Comparison of ENCODE assay signal across 8 mouse cellular contexts in genomic region chr10:127668093-127669050, GRCm38 (mm10). TPM values are rescaled to one million over a fixed set of nuclear protein-coding genes. Genes with fewer than 3 reads are reported as not detected.
DNase-seq lines count a peak whose midpoint lies in the region; ATAC-seq and TF ChIP-seq lines count a peak whose summit lies in the region.

TSS of gene Nab2 (minus strand) at chr10:127668568.

- no peak for TF ChIP-seq EP300 in liver, embryonic 14.5 days (IDR thresholded peaks at IDR 0.05; ENCODE audit: low read depth)

- peaks cover 21% of the 10 kb centered on the region for H3K4me1 ChIP-seq in embryonic facial prominence, embryonic 14.5 days (ENCODE audit: control insufficient read depth, insufficient read depth, low read length)
- H3K4me1 ChIP-seq in heart, embryonic 12.5 days (replicated peaks), result peaks cover 45% of the 10 kb centered on the region
- peaks cover 43% of the 10 kb centered on the region for H3K4me1 ChIP-seq in kidney, embryonic 16.5 days (ENCODE audit: insufficient read depth, low read length)
- 0 out of 4 replicates have a peak, but pooled peaks cover 0 to 4% of the 10 kb centered on the region in 2 experiments for H3K4me1 ChIP-seq in liver, embryonic 14.5 days (replicated peaks; ENCODE audit: control insufficient read depth in 2 of 2, insufficient read depth in 2 of 2, low read length in 1 of 2)

- WGBS in embryonic facial prominence, embryonic 14.5 days, result under 1% methylated on average over 38 of the region's 40 CpGs
- WGBS in heart, embryonic 12.5 days, result 2% methylated on average over 40 of the region's 40 CpGs
- WGBS in kidney, embryonic 16.5 days, result 1% methylated on average over 40 of the region's 40 CpGs
- WGBS in liver, embryonic 14.5 days (ENCODE audit: insufficient replicate concordance), result 3% methylated on average over 40 of the region's 40 CpGs

- no peaks in the 10 kb centered on the region for H3K27me3 ChIP-seq in embryonic facial prominence, embryonic 14.5 days (replicated peaks; ENCODE audit: control insufficient read depth, insufficient read depth, low read length)
- peaks cover 11% of the 10 kb centered on the region for H3K27me3 ChIP-seq in heart, embryonic 12.5 days (replicated peaks)
- no peaks in the 10 kb centered on the region for H3K27me3 ChIP-seq in kidney, embryonic 16.5 days (ENCODE audit: insufficient read depth, low read length)
- H3K27me3 ChIP-seq in liver, embryonic 14.5 days (ENCODE audit: control insufficient read depth, insufficient read depth, low read length), result peaks cover 50% of the 10 kb centered on the region

- H3K27ac ChIP-seq in embryonic facial prominence, embryonic 14.5 days (replicated peaks; ENCODE audit: low read depth, low read length), result peak within 1 kb of the TSS; percentile 99
- peak within 1 kb of the TSS; percentile 94 for H3K27ac ChIP-seq in heart, embryonic 12.5 days (ENCODE audit: poor library complexity, severe bottlenecking)
- peak within 1 kb of the TSS; percentile 98 for H3K27ac ChIP-seq in kidney, embryonic 16.5 days (ENCODE audit: low read length)
- no peak within 1 kb of the TSS for H3K27ac ChIP-seq in liver, embryonic 14.5 days

- peak; percentile 92 for DNase-seq in 416B (ENCODE audit: low read depth)
- peak; percentile 73 to 81 for DNase-seq in adrenal gland, adult 18-20 months (ENCODE audit: low spot score in 2 of 2)
- DNase-seq in embryonic facial prominence, embryonic 14.5 days (ENCODE audit: low spot score), result peak; percentile 92
- no peak for DNase-seq in liver, embryonic 14.5 days (ENCODE audit: low read depth in 3 of 3, low spot score in 3 of 3)
- DNase-seq in neural tube, embryonic 10.5 days (ENCODE audit: extremely low spot score, low spot score), result peak; percentile 66
- peak; percentile 81 for DNase-seq in telencephalon, adult 2 months (ENCODE audit: low read depth, low spot score)

- no peaks in the 10 kb centered on the region for H3K9me3 ChIP-seq in embryonic facial prominence, embryonic 14.5 days (ENCODE audit: control insufficient read depth, low read length)
- H3K9me3 ChIP-seq in heart, embryonic 12.5 days (replicated peaks), result no peaks in the 10 kb centered on the region
- no peaks in the 10 kb centered on the region for H3K9me3 ChIP-seq in kidney, embryonic 16.5 days (ENCODE audit: low read length)
- no peaks in the 10 kb centered on the region for H3K9me3 ChIP-seq in liver, embryonic 14.5 days (ENCODE audit: control insufficient read depth, low read length)

- ATAC-seq in embryonic facial prominence, embryonic 14.5 days (ENCODE audit: low read depth), result peak; percentile 51
- ATAC-seq in heart, embryonic 12.5 days (ENCODE audit: insufficient number of reproducible peaks, low FRiP score), result peak; percentile 64
- peak; percentile 49 for ATAC-seq in kidney, embryonic 16.5 days (ENCODE audit: low FRiP score, low TSS enrichment)
- ATAC-seq in liver, embryonic 14.5 days (ENCODE audit: insufficient read depth), result peak; percentile 9; the same call in 1 of the 2 replicates

- TF ChIP-seq CTCF in liver, embryonic 14.5 days (IDR thresholded peaks at IDR 0.05; ENCODE audit: low read depth), result no peak

- peaks cover 17% of the 10 kb centered on the region for H3K36me3 ChIP-seq in embryonic facial prominence, embryonic 14.5 days (ENCODE audit: control insufficient read depth, insufficient read depth, low read length)
- H3K36me3 ChIP-seq in heart, embryonic 12.5 days, result peaks cover 16% of the 10 kb centered on the region
- H3K36me3 ChIP-seq in kidney, embryonic 16.5 days (ENCODE audit: insufficient read depth, low read length), result peaks cover 4% of the 10 kb centered on the region; the same call in 1 of the 2 replicates
- no peaks in the 10 kb centered on the region for H3K36me3 ChIP-seq in liver, embryonic 14.5 days (replicated peaks; ENCODE audit: control insufficient read depth, insufficient read depth, low read depth)

- H3K4me3 ChIP-seq in embryonic facial prominence, embryonic 14.5 days (ENCODE audit: low read depth, low read length), result peak within 1 kb of the TSS; percentile 85
- peak within 1 kb of the TSS; percentile 66 for H3K4me3 ChIP-seq in heart, embryonic 12.5 days
- peak within 1 kb of the TSS; percentile 62 for H3K4me3 ChIP-seq in kidney, embryonic 16.5 days (ENCODE audit: low read length)
- peak within 1 kb of the TSS; percentile 34 to 54 for H3K4me3 ChIP-seq in liver, embryonic 14.5 days (ENCODE audit: insufficient read depth in 1 of 2, low read depth in 2 of 2, low read length in 2 of 2)

- peak within 1 kb of the TSS; percentile 73 for H3K4me2 ChIP-seq in embryonic facial prominence, embryonic 14.5 days (ENCODE audit: low read depth, low read length)
- H3K4me2 ChIP-seq in heart, embryonic 12.5 days, result peak within 1 kb of the TSS; percentile 87
- peak within 1 kb of the TSS; percentile 80 for H3K4me2 ChIP-seq in kidney, embryonic 16.5 days (replicated peaks; ENCODE audit: low read depth, low read length)
- H3K4me2 ChIP-seq in liver, embryonic 14.5 days (ENCODE audit: low read depth), result peak within 1 kb of the TSS; percentile 65

- peak within 1 kb of the TSS; percentile 86 for H3K9ac ChIP-seq in embryonic facial prominence, embryonic 14.5 days (ENCODE audit: low read depth, low read length)
- peak within 1 kb of the TSS; percentile 84 for H3K9ac ChIP-seq in heart, embryonic 12.5 days
- peak within 1 kb of the TSS; percentile 75 for H3K9ac ChIP-seq in kidney, embryonic 16.5 days (replicated peaks; ENCODE audit: low read length)
- H3K9ac ChIP-seq in liver, embryonic 14.5 days (replicated peaks), result peak within 1 kb of the TSS; percentile 4; the same call in 1 of the 2 replicates

RNA-seq across cellular contexts. Expression of gene Nab2, which starts in this region (rescaled TPM):
- 10 to 100 TPM; 23.4 to 38.0 TPM for total RNA-seq in adrenal gland, adult 18-20 months (2021)
- polyA plus RNA-seq in embryonic facial prominence, embryonic 14.5 days (2014; fragmentation: Nextera tagmentation; extraction: Ambion mirVana), result 15.2 and 16.1 TPM in 2 replicates
- 13.4 and 13.7 TPM in 2 replicates for polyA plus RNA-seq in heart, embryonic 12.5 days (2016; fragmentation: Nextera tagmentation; extraction: Ambion mirVana)
- 28.8 and 32.1 TPM in 2 replicates for polyA plus RNA-seq in kidney, embryonic 16.5 days (2015; fragmentation: Nextera tagmentation; extraction: Ambion mirVana)
- 4.0 and 4.1 TPM in 2 replicates for polyA plus RNA-seq in liver, embryonic 14.5 days (2012; rRNA removed)
- polyA plus RNA-seq in liver, embryonic 14.5 days (2014; fragmentation: Nextera tagmentation; extraction: Ambion mirVana), result 0.88 and 1.1 TPM in 2 replicates

Comparison
In these comparisons a context has a peak if more than half of its experiments do, and no peak if none do; other contexts are left out.
1. DNase-seq: peak in 416B (single experiment), adrenal gland, adult 18-20 months (2 of 2), embryonic facial prominence, embryonic 14.5 days (single experiment), neural tube, embryonic 10.5 days (single experiment) and telencephalon, adult 2 months (single experiment); none in liver, embryonic 14.5 days (0 of 3).
2. ATAC-seq: peak in every context shown above with its lines; median percentile 64 in heart, embryonic 12.5 days; 51 in embryonic facial prominence, embryonic 14.5 days; 49 in kidney, embryonic 16.5 days; 9 in liver, embryonic 14.5 days.
3. H3K9ac ChIP-seq: peak in every context shown above with its lines; median percentile 86 in embryonic facial prominence, embryonic 14.5 days; 84 in heart, embryonic 12.5 days; 75 in kidney, embryonic 16.5 days; 4 in liver, embryonic 14.5 days.
4. Peak in every context shown above with its lines, with median percentiles within 50 percentile points of each other: H3K4me2 ChIP-seq and H3K4me3 ChIP-seq.